In genomic region chr9:56900571-56900970, GRCm38 (mm10) we compare ENCODE assay signal across 13 mouse cellular contexts. TPM values are rescaled to one million over a fixed set of nuclear protein-coding genes. Genes with fewer than 3 reads are reported as not detected.
DNase-seq lines count a peak whose midpoint lies in the region; TF ChIP-seq lines count a peak whose summit lies in the region.
"Had no signal": no experiment of that assay in that cellular context is flagged by ENCODE, and none has a peak within 500 bp of the region (broad histone marks: within the 10 kb centered on the region; RNA-seq: fewer than 3 reads in every experiment).

No protein-coding gene starts in this region.

- peaks cover 26% of the 10 kb centered on the region for H3K4me1 ChIP-seq in heart, embryonic 10.5 days

- 0 out of 2 replicates have a peak overlapping the region, but pooled peaks have one; percentile 11 for H3K27ac ChIP-seq in heart, embryonic 10.5 days
- peak overlapping the region; percentile 57; the same call in 1 of the 2 replicates for H3K27ac ChIP-seq in left cerebral cortex, adult 2 months
- H3K27ac ChIP-seq: neural tube, embryonic 12.5 days had no signal

- H3K27me3 ChIP-seq in heart, embryonic 10.5 days (ENCODE audit: insufficient read depth, poor library complexity, severe bottlenecking), result no peaks in the 10 kb centered on the region
- H3K27me3 ChIP-seq: neural tube, embryonic 12.5 days had no signal

- WGBS in heart, embryonic 10.5 days, result 47% methylated on average over 9 of the region's 9 CpGs

- H3K4me3 ChIP-seq in heart, embryonic 10.5 days, result no peak overlapping the region
- no peak overlapping the region for H3K4me3 ChIP-seq in left cerebral cortex, adult 2 months
- H3K4me3 ChIP-seq: neural tube, embryonic 12.5 days had no signal

- H3K9me3 ChIP-seq in heart, embryonic 10.5 days, result no peaks in the 10 kb centered on the region
- H3K9me3 ChIP-seq: neural tube, embryonic 12.5 days had no signal

- intact Hi-C loops in heart, postnatal 10 days (cut with DNase I), result no loop called here
- intact Hi-C loops in left cerebral cortex, adult 2 months (cut with DNase I), result no loop called here
- intact Hi-C loops in left cerebral cortex, postnatal 4 days (cut with DNase I), result no loop called here

- no peak for DNase-seq in heart, embryonic 10.5 days (ENCODE audit: low spot score)
- DNase-seq in heart, postnatal 10 days, result no peak
- no peak for DNase-seq in left cerebral cortex, adult 2 months (ENCODE audit: extremely low spot score in 1 of 2, low spot score in 2 of 2)
- DNase-seq in left cerebral cortex, postnatal 4 days, result no peak
- peak; percentile 33 to 39 for DNase-seq in B cell, adult 2 months
- peak; percentile 27 for DNase-seq in heart, postnatal 4 days
- no peak for DNase-seq in right cerebral cortex, postnatal 14 days
- DNase-seq in layer of hippocampus, postnatal 25 days (ENCODE audit: extremely low spot score in 1 of 2, low spot score in 1 of 2), result no peak
- DNase-seq: cerebellum, adult 9-10 months; gastrocnemius, postnatal 10 days; right cerebral cortex, postnatal 4 days had no signal

- peaks cover 24% of the 10 kb centered on the region for H3K36me3 ChIP-seq in heart, embryonic 10.5 days
- H3K36me3 ChIP-seq: neural tube, embryonic 12.5 days had no signal

- no peak for TF ChIP-seq CTCF in left cerebral cortex, adult 2 months (IDR thresholded peaks at IDR 0.05)

RNA-seq across cellular contexts. Expression of gene Snx33, which starts 27.6 kb away (rescaled TPM):
- polyA plus RNA-seq in heart, embryonic 10.5 days (2016; fragmentation: Nextera tagmentation; extraction: Ambion mirVana), result 8.0 and 8.1 TPM in 2 replicates
- total RNA-seq in heart, postnatal 10 days (2021), result 10 to 100 TPM; 11.5 to 13.1 TPM
- total RNA-seq in left cerebral cortex, adult 2 months (2021), result 1 to 10 TPM; 5.8 to 7.3 TPM
- total RNA-seq in left cerebral cortex, postnatal 4 days (2021), result 1 to 10 TPM; 3.1 to 3.8 TPM
- total RNA-seq in heart, postnatal 4 days (2021), result 10 to 100 TPM; 11.7 to 13.9 TPM
- 1 to 10 TPM; 8.1 to 8.4 TPM for total RNA-seq in layer of hippocampus, postnatal 25 days (2021)

RNA-seq across cellular contexts. Expression of gene Cspg4, which starts 35.7 kb away (rescaled TPM):
- polyA plus RNA-seq in heart, embryonic 10.5 days (2016; fragmentation: Nextera tagmentation; extraction: Ambion mirVana), result 22.5 and 39.4 TPM in 2 replicates
- total RNA-seq in heart, postnatal 10 days (2021), result 10 to 100 TPM; 42.6 to 43.4 TPM
- 10 to 100 TPM; 15.2 to 15.9 TPM for total RNA-seq in left cerebral cortex, adult 2 months (2021)
- 10 to 100 TPM; 21.8 to 23.7 TPM for total RNA-seq in left cerebral cortex, postnatal 4 days (2021)
- total RNA-seq in heart, postnatal 4 days (2021), result 10 to 100 TPM; 55.6 to 56.6 TPM
- 10 to 100 TPM; 19.9 to 25.1 TPM for total RNA-seq in layer of hippocampus, postnatal 25 days (2021)
- total RNA-seq: megakaryocyte-erythroid progenitor cell, adult 5-6 weeks had no signal

RNA-seq across cellular contexts. Expression of gene Odf3l1, which starts 36.1 kb away (rescaled TPM):
- polyA plus RNA-seq in heart, embryonic 10.5 days (2016; fragmentation: Nextera tagmentation; extraction: Ambion mirVana), result 0.64 and 1.4 TPM in 2 replicates
- under 1 TPM in 1 of 2 experiments, not detected in 1; 0.32 TPM for total RNA-seq in heart, postnatal 10 days (2021)
- total RNA-seq in left cerebral cortex, adult 2 months (2021), result not detected
- total RNA-seq in left cerebral cortex, postnatal 4 days (2021), result not detected
- under 1 TPM in 1 of 2 experiments, not detected in 1; 0.43 TPM for total RNA-seq in heart, postnatal 4 days (2021)
- total RNA-seq in layer of hippocampus, postnatal 25 days (2021), result not detected
- total RNA-seq: megakaryocyte-erythroid progenitor cell, adult 5-6 weeks had no signal
- polyA plus RNA-seq: neural tube, embryonic 12.5 days had no signal

RNA-seq across cellular contexts. Expression of gene Imp3, which starts 36.7 kb away (rescaled TPM):
- polyA plus RNA-seq in heart, embryonic 10.5 days (2016; fragmentation: Nextera tagmentation; extraction: Ambion mirVana), result 54.8 and 65.1 TPM in 2 replicates
- 10 to 100 TPM; 45.5 to 48.7 TPM for total RNA-seq in heart, postnatal 10 days (2021)
- 10 to 100 TPM; 49.8 to 50.2 TPM for total RNA-seq in left cerebral cortex, adult 2 months (2021)
- 10 to 100 TPM; 52.1 to 53.0 TPM for total RNA-seq in left cerebral cortex, postnatal 4 days (2021)
- total RNA-seq in heart, postnatal 4 days (2021), result 10 to 100 TPM; 53.5 to 54.4 TPM
- 10 to 100 TPM; 47.8 to 59.3 TPM for total RNA-seq in layer of hippocampus, postnatal 25 days (2021)

RNA-seq across cellular contexts. Expression of gene Snupn, which starts 50.1 kb away (rescaled TPM):
- 24.4 and 27.4 TPM in 2 replicates for polyA plus RNA-seq in heart, embryonic 10.5 days (2016; fragmentation: Nextera tagmentation; extraction: Ambion mirVana)
- total RNA-seq in heart, postnatal 10 days (2021), result 1 to 10 TPM; 8.8 to 9.1 TPM
- total RNA-seq in left cerebral cortex, adult 2 months (2021), result 10 to 100 TPM; 13.5 to 16.3 TPM
- total RNA-seq in left cerebral cortex, postnatal 4 days (2021), result 10 to 100 TPM; 16.7 to 16.9 TPM
- total RNA-seq in heart, postnatal 4 days (2021), result 1 to 10 TPM; 8.6 to 9.1 TPM
- total RNA-seq in layer of hippocampus, postnatal 25 days (2021), result 10 to 100 TPM; 16.1 to 16.3 TPM

Comparison
In these comparisons a context has a peak if more than half of its experiments do, and no peak if none do; other contexts are left out.
1. DNase-seq: peak in B cell, adult 2 months (2 of 2) and heart, postnatal 4 days (single experiment); none in heart, embryonic 10.5 days (single experiment), heart, postnatal 10 days (0 of 2), left cerebral cortex, adult 2 months (0 of 2), left cerebral cortex, postnatal 4 days (single experiment), right cerebral cortex, postnatal 14 days (single experiment) and layer of hippocampus, postnatal 25 days (0 of 2).